Mouse (Mus musculus): ENCODE measurements at regions not wholly inside any gene's neighbourhood (a gene's known extent, or its start where the extent isn't known, plus 50 kb on each side); places are given as distances from the start of the nearest gene placed in this dataset.

GRCm38 (mm10) chr12:77633981-77634650, 396.2 kb downstream of the Fut8 start:
- no peaks in the 10 kb centered on the region for H3K9me3 ChIP-seq (ENCODE audit: control insufficient read depth, low read length)
- DNase-seq (peak; percentile 56), ATAC-seq (ENCODE audit: low FRiP score, low TSS enrichment) (peak; percentile 34; the same call in 1 of the 2 replicates)
- no peak overlapping the region for H3K4me2 ChIP-seq (ENCODE audit: low read length)
- peaks cover 9% of the 10 kb centered on the region; the same call in 1 of the 2 replicates for H3K4me1 ChIP-seq (ENCODE audit: control insufficient read depth, insufficient read depth, low read length)
- H3K9ac ChIP-seq (replicated peaks; ENCODE audit: low read length) = no peak overlapping the region
- H3K36me3 ChIP-seq (ENCODE audit: control insufficient read depth, insufficient read depth, low read length) = no peaks in the 10 kb centered on the region
- peak overlapping the region; percentile 49; the same call in 1 of the 2 replicates for H3K27ac ChIP-seq (replicated peaks; ENCODE audit: low read depth, low read length)
- H3K27me3 ChIP-seq (ENCODE audit: control insufficient read depth, insufficient read depth, low read length) = no peaks in the 10 kb centered on the region
- no peak overlapping the region for H3K4me3 ChIP-seq (replicated peaks; ENCODE audit: low read depth, low read length)
- WGBS = 32% methylated on average over 10 of the region's 10 CpGs

GRCm38 (mm10) chr12:77638266-77638665, 400.3 kb downstream of the Fut8 start:
- no peaks in the 10 kb centered on the region for H3K27me3 ChIP-seq (ENCODE audit: control insufficient read depth, insufficient read depth, low read length)
- H3K27ac ChIP-seq (replicated peaks; ENCODE audit: low read depth, low read length) = no peak overlapping the region
- peak; percentile 26 for DNase-seq

GRCm38 (mm10) chr12:77642336-77642735, 404.4 kb downstream of the Fut8 start:
- 51% methylated on average over 4 of the region's 4 CpGs for WGBS
- Histone ChIP-seq H3K9me3 (ENCODE audit: control insufficient read depth, low read length) (no peaks in the 10 kb centered on the region), H3K4me3 (replicated peaks; ENCODE audit: low read depth, low read length) (no peak overlapping the region), H3K9ac (replicated peaks; ENCODE audit: low read length) (no peak overlapping the region), H3K4me1 (ENCODE audit: control insufficient read depth, insufficient read depth, low read length) (peaks cover 4% of the 10 kb centered on the region; the same call in 1 of the 2 replicates), H3K36me3 (ENCODE audit: control insufficient read depth, insufficient read depth, low read length) (no peaks in the 10 kb centered on the region), H3K27me3 (ENCODE audit: control insufficient read depth, insufficient read depth, low read length) (no peaks in the 10 kb centered on the region), H3K4me2 (ENCODE audit: low read length) (no peak overlapping the region), H3K27ac (replicated peaks; ENCODE audit: low read depth, low read length) (no peak overlapping the region)
- DNase-seq = no peak
- no peak for ATAC-seq (ENCODE audit: low FRiP score, low TSS enrichment)

More at GRCm38 (mm10) chr12:77638266-77638665, 400.3 kb downstream of the Fut8 start:
- H3K9me3 ChIP-seq (ENCODE audit: control insufficient read depth, low read length) = no peaks in the 10 kb centered on the region
- H3K9ac ChIP-seq (replicated peaks; ENCODE audit: low read length) = no peak overlapping the region
- H3K4me2 ChIP-seq (ENCODE audit: low read length) = no peak overlapping the region
- H3K4me1 ChIP-seq (ENCODE audit: control insufficient read depth, insufficient read depth, low read length) = peaks cover 9% of the 10 kb centered on the region; the same call in 1 of the 2 replicates
- WGBS = 71% methylated on average over 7 of the region's 7 CpGs
- H3K36me3 ChIP-seq (ENCODE audit: control insufficient read depth, insufficient read depth, low read length) = no peaks in the 10 kb centered on the region
- H3K4me3 ChIP-seq (replicated peaks; ENCODE audit: low read depth, low read length) = no peak overlapping the region
- ATAC-seq (ENCODE audit: low FRiP score, low TSS enrichment) = no peak

GRCm38 (mm10) chr12:77647841-77648240, 409.9 kb downstream of the Fut8 start:
- DNase-seq (no peak), ATAC-seq (ENCODE audit: low FRiP score, low TSS enrichment) (no peak)
- H3K9ac ChIP-seq (replicated peaks; ENCODE audit: low read length) = no peak overlapping the region
- H3K27ac ChIP-seq (replicated peaks; ENCODE audit: low read depth, low read length) = no peak overlapping the region
- no peak overlapping the region for H3K4me3 ChIP-seq (replicated peaks; ENCODE audit: low read depth, low read length)
- H3K4me1 ChIP-seq (ENCODE audit: control insufficient read depth, insufficient read depth, low read length) = peaks cover 4% of the 10 kb centered on the region; the same call in 1 of the 2 replicates
- no peaks in the 10 kb centered on the region for H3K36me3 ChIP-seq (ENCODE audit: control insufficient read depth, insufficient read depth, low read length)
- WGBS = 72% methylated on average over 3 of the region's 3 CpGs
- H3K27me3 ChIP-seq (ENCODE audit: control insufficient read depth, insufficient read depth, low read length) = no peaks in the 10 kb centered on the region
- no peak overlapping the region for H3K4me2 ChIP-seq (ENCODE audit: low read length)
- no peaks in the 10 kb centered on the region for H3K9me3 ChIP-seq (ENCODE audit: control insufficient read depth, low read length)

- 83% methylated on average over 3 of the region's 3 CpGs for WGBS
- Histone ChIP-seq H3K27me3 (ENCODE audit: control insufficient read depth, insufficient read depth, low read length) (no peaks in the 10 kb centered on the region), H3K27ac (replicated peaks; ENCODE audit: low read depth, low read length) (no peak overlapping the region; the same call in 1 of the 2 replicates), H3K9ac (replicated peaks; ENCODE audit: low read length) (no peak overlapping the region), H3K36me3 (ENCODE audit: control insufficient read depth, insufficient read depth, low read length) (no peaks in the 10 kb centered on the region), H3K4me1 (ENCODE audit: control insufficient read depth, insufficient read depth, low read length) (peaks cover 13% of the 10 kb centered on the region), H3K4me2 (ENCODE audit: low read length) (no peak overlapping the region), H3K4me3 (replicated peaks; ENCODE audit: low read depth, low read length) (no peak overlapping the region), H3K9me3 (ENCODE audit: control insufficient read depth, low read length) (no peaks in the 10 kb centered on the region)
- ATAC-seq (ENCODE audit: low FRiP score, low TSS enrichment) (no peak), DNase-seq (no peak)
Observed at GRCm38 (mm10) chr12:77654282-77654681, 416.4 kb downstream of the Fut8 start.

GRCm38 (mm10) chr12:77657060-77657459, 419.1 kb downstream of the Fut8 start:
- Histone ChIP-seq H3K9me3 (ENCODE audit: control insufficient read depth, low read length) (no peaks in the 10 kb centered on the region), H3K9ac (replicated peaks; ENCODE audit: low read length) (no peak overlapping the region), H3K27ac (replicated peaks; ENCODE audit: low read depth, low read length) (no peak overlapping the region), H3K36me3 (ENCODE audit: control insufficient read depth, insufficient read depth, low read length) (no peaks in the 10 kb centered on the region), H3K27me3 (ENCODE audit: control insufficient read depth, insufficient read depth, low read length) (no peaks in the 10 kb centered on the region), H3K4me3 (replicated peaks; ENCODE audit: low read depth, low read length) (no peak overlapping the region), H3K4me1 (ENCODE audit: control insufficient read depth, insufficient read depth, low read length) (peaks cover 13% of the 10 kb centered on the region), H3K4me2 (ENCODE audit: low read length) (no peak overlapping the region)
- DNase-seq (peak; percentile 49), ATAC-seq (ENCODE audit: low FRiP score, low TSS enrichment) (no peak)
- WGBS = 5% methylated on average over 5 of the region's 5 CpGs

GRCm38 (mm10) chr12:77657878-77658277, 420.0 kb downstream of the Fut8 start:
- no peaks in the 10 kb centered on the region for H3K27me3 ChIP-seq (ENCODE audit: control insufficient read depth, insufficient read depth, low read length)
- no peaks in the 10 kb centered on the region for H3K9me3 ChIP-seq (ENCODE audit: control insufficient read depth, low read length)
- H3K4me3 ChIP-seq (replicated peaks; ENCODE audit: low read depth, low read length) = no peak overlapping the region
- DNase-seq (no peak), ATAC-seq (ENCODE audit: low FRiP score, low TSS enrichment) (no peak)
- WGBS = 9% methylated on average over 3 of the region's 3 CpGs
- no peaks in the 10 kb centered on the region for H3K36me3 ChIP-seq (ENCODE audit: control insufficient read depth, insufficient read depth, low read length)
- no peak overlapping the region for H3K4me2 ChIP-seq (ENCODE audit: low read length)
- no peak overlapping the region for H3K9ac ChIP-seq (replicated peaks; ENCODE audit: low read length)
- peaks cover 13% of the 10 kb centered on the region for H3K4me1 ChIP-seq (ENCODE audit: control insufficient read depth, insufficient read depth, low read length)
- no peak overlapping the region for H3K27ac ChIP-seq (replicated peaks; ENCODE audit: low read depth, low read length)

GRCm38 (mm10) chr12:77663180-77663579, 425.3 kb downstream of the Fut8 start:
- Histone ChIP-seq H3K4me3 (replicated peaks; ENCODE audit: low read depth, low read length) (no peak overlapping the region), H3K4me1 (ENCODE audit: control insufficient read depth, insufficient read depth, low read length) (peaks cover 5% of the 10 kb centered on the region; the same call in 1 of the 2 replicates), H3K4me2 (ENCODE audit: low read length) (no peak overlapping the region), H3K27ac (replicated peaks; ENCODE audit: low read depth, low read length) (no peak overlapping the region), H3K9ac (replicated peaks; ENCODE audit: low read length) (no peak overlapping the region), H3K36me3 (ENCODE audit: control insufficient read depth, insufficient read depth, low read length) (no peaks in the 10 kb centered on the region), H3K9me3 (ENCODE audit: control insufficient read depth, low read length) (no peaks in the 10 kb centered on the region), H3K27me3 (ENCODE audit: control insufficient read depth, insufficient read depth, low read length) (no peaks in the 10 kb centered on the region)
- no peak for DNase-seq
- 77% methylated on average over 3 of the region's 3 CpGs for WGBS
- no peak for ATAC-seq (ENCODE audit: low FRiP score, low TSS enrichment)

Measured in midbrain, embryonic 14.5 days (tissue).